Mouse (Mus musculus) liver, adult 2 months (tissue): ENCODE measurements around the gene Itpk1.

Experiments
- CTCF ChIP-seq: fragments of 200-500 bp; IDR thresholded peaks from 2 replicates; pipeline ENCODE4 v1.5.1; 2011; ENCODE audit warnings: low read depth, low read length, control low read depth
- POLR2A ChIP-seq: fragments of 200-500 bp; IDR thresholded peaks from 2 replicates; pipeline ENCODE4 v1.6.1; 2011; ENCODE audit warnings: low read length, control low read depth; ENCODE audit not compliant: insufficient read depth; ENCODE audit errors: extremely low read depth

DNA sequence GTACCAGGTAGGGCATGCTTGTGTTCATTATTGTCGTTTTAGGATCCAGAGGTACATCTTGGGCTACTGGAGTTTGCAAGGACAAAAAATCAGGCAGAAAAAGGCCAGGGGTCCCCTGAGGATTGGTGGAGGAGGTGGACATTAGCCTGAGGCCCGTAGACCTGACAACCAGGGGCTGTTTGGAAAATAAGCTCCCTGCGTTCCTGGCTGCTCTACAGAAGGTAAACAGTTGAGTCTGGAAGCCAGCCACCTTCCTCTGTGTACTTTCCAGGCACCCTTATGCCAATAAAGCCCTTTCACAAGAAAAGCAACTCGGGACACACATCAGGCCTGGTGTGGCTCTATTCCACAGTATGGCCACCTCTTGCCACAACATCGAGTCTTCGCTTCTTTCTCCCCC is 79.0 kb downstream of the Itpk1 start:
- TF ChIP-seq CTCF, result no peak
- no peak for TF ChIP-seq POLR2A
